Mouse (Mus musculus) thymus, adult 2 months (tissue): Measurements from ENCODE around the gene Poc1a.

Experiments used
- CTCF ChIP-seq: fragments of 200-500 bp; IDR thresholded peaks from 2 replicates; pipeline ENCODE4 v1.5.1; 2012; ENCODE audit warnings: mild to moderate bottlenecking, control low read depth, low read length, moderate library complexity, borderline replicate concordance; ENCODE audit not compliant: control insufficient read depth, poor library complexity, insufficient read depth; ENCODE audit errors: extremely low read depth
- POLR2A ChIP-seq: fragments of 200-500 bp; IDR thresholded peaks from 2 replicates; pipeline ENCODE4 v1.6.1; 2012; ENCODE audit warnings: mild to moderate bottlenecking, low read length, control low read depth, moderate library complexity; ENCODE audit not compliant: control insufficient read depth, poor library complexity, insufficient read depth; ENCODE audit errors: extremely low read depth

- peak; percentile 45; the same call in 1 of the 2 replicates for TF ChIP-seq CTCF
- no peak for TF ChIP-seq POLR2A
These were observed 475 bp upstream of the Poc1a start for GRCm38 (mm10) chr9:106280386-106280785.
